Mouse (Mus musculus) CH12.LX (cell line): ENCODE results near the gene Gm49340. TPM values are rescaled to one million over a fixed set of nuclear protein-coding genes. Genes with fewer than 3 reads are reported as not detected.
"Not testable (repeated sequence)": the region's sequence is repeated elsewhere in the genome, so short reads cannot be mapped to it uniquely, and the experiment has no call there.

Source experiments
- DNase-seq: peaks from one replicate; pipeline ENCODE4 v3.0.0-alpha.2; 2013; ENCODE audit errors: extremely low read depth
- H3K27ac ChIP-seq: 2 replicates; pipeline ENCODE4 v1.5.1; 2012; ENCODE audit warnings: low read depth, mild to moderate bottlenecking, control low read depth, moderate library complexity; ENCODE audit not compliant: insufficient read depth
- H3K27me3 ChIP-seq: replicated peaks from 2 replicates; pipeline ENCODE3; 2012; ENCODE audit warnings: inconsistent platforms
- H3K36me3 ChIP-seq, 2 experiments: replicated peaks in 1 of 2; 2 replicates each; pipeline versions ENCODE3 to v1.6.1; 2012; ENCODE audit warnings: inconsistent platforms in 1 of 2, low read length in 1 of 2, mild to moderate bottlenecking in 1 of 2, mixed read lengths in 1 of 2, moderate library complexity in 1 of 2; ENCODE audit not compliant: control insufficient read depth in 1 of 2, insufficient read depth in 1 of 2
- H3K4me1 ChIP-seq, 2 experiments: 2 replicates each; pipeline ENCODE4 v1.6.1; 2012; ENCODE audit warnings: inconsistent platforms in 1 of 2, moderate library complexity in 1 of 2; ENCODE audit not compliant: insufficient read depth in 2 of 2, control insufficient read depth in 1 of 2
- H3K4me2 ChIP-seq: 2 replicates; pipeline ENCODE4 v1.6.1; 2012; ENCODE audit warnings: low read depth, mild to moderate bottlenecking, control low read depth; ENCODE audit not compliant: poor library complexity, insufficient read depth, severe bottlenecking
- H3K4me3 ChIP-seq, 3 experiments: fragments of 150-350 bp in 1 of 3; sonication (generic) in 1 of 3; replicated peaks in 1 of 3; 2 replicates each; pipeline versions ENCODE3 to v1.5.1; 2011 to 2012; ENCODE audit warnings: low read depth in 2 of 3, low read length in 2 of 3, mild to moderate bottlenecking in 2 of 3, moderate library complexity in 2 of 3, control low read depth in 1 of 3, improper control_type of control experiment in 1 of 3, inconsistent platforms in 1 of 3, mixed read lengths in 1 of 3; ENCODE audit not compliant: poor library complexity in 1 of 3
- H3K79me2 ChIP-seq: replicated peaks from 2 replicates; pipeline ENCODE4 v1.6.1; 2012; ENCODE audit warnings: mild to moderate bottlenecking, moderate library complexity; ENCODE audit not compliant: control insufficient read depth, poor library complexity, insufficient read depth, severe bottlenecking; ENCODE audit errors: extremely low read depth
- H3K9ac ChIP-seq: 2 replicates; pipeline ENCODE4 v1.6.1; 2012; ENCODE audit warnings: low read depth, mild to moderate bottlenecking, control low read depth, moderate library complexity; ENCODE audit not compliant: insufficient read depth
- H3K9me3 ChIP-seq: replicated peaks from 2 replicates; pipeline ENCODE3; 2012; ENCODE audit warnings: low read length, inconsistent platforms, mixed read lengths
- GABPA ChIP-seq: IDR thresholded peaks from 2 replicates; pipeline ENCODE4 v1.6.1; 2012; ENCODE audit warnings: low read depth, low read length, improper control_type of control experiment, inconsistent platforms; ENCODE audit not compliant: insufficient replicate concordance
- MAX ChIP-seq: IDR thresholded peaks from 2 replicates; pipeline ENCODE4 v1.6.1; 2011; ENCODE audit warnings: low read length, improper control_type of control experiment
- MYC ChIP-seq: IDR thresholded peaks from 2 replicates; pipeline ENCODE4 v1.6.1; 2011; ENCODE audit warnings: low read depth, mild to moderate bottlenecking, improper control_type of control experiment, low read length
- NRF1 ChIP-seq: IDR thresholded peaks from 2 replicates; pipeline ENCODE4 v1.6.1; 2014; ENCODE audit warnings: low read depth, mild to moderate bottlenecking, inconsistent platforms, low read length, improper control_type of control experiment, moderate library complexity
- RCOR1 ChIP-seq: conservative IDR thresholded peaks from 2 replicates; pipeline ENCODE4 v1.6.1; 2012; ENCODE audit warnings: low read depth, mild to moderate bottlenecking, inconsistent platforms, low read length, improper control_type of control experiment
- TBP ChIP-seq: conservative IDR thresholded peaks from 2 replicates; pipeline ENCODE4 v1.6.1; 2011; ENCODE audit warnings: low read depth, low read length, improper control_type of control experiment
- ZNF384 ChIP-seq: IDR thresholded peaks from 2 replicates; pipeline ENCODE4 v1.6.1; 2012; ENCODE audit warnings: low read depth, low read length, improper control_type of control experiment, inconsistent platforms
- dilution Hi-C: fragments of 300-500 bp; cut with MboI; formaldehyde crosslinking; loops from 2 replicates; pipeline ENCODE4 v1.14.3; 2020; ENCODE audit warnings: low sequenced_read_pairs; ENCODE audit not compliant: extremely low pct_unique_long_range_greater_than_20kb, extremely low pct_ligation_motif_present
- in situ Hi-C: fragments of 300-500 bp; cut with MboI; formaldehyde crosslinking; loops from 3 replicates; pipeline ENCODE4 v1.14.3; 2019; ENCODE audit warnings: low sequenced_read_pairs, low pct_ligation_motif_present, low pct_unique_long_range_greater_than_20kb, mixed read lengths
- polyA plus RNA-seq: library from polyadenylated mRNA; unstranded; fragments of >175 nt; gene quantifications from 2 replicates; pipeline ENCODE4 v1.2.1, GENCODE M21; 2012; ENCODE audit warnings: low read depth; ENCODE audit not compliant: insufficient read length
- total RNA-seq, 2 experiments: library from RNA; depleted of rRNA; stranded (reverse); fragments of 300-350 nt in 1 of 2; fragments of >200 nt in 1 of 2; gene quantifications; 2 replicates each; pipeline ENCODE4 v1.2.3; 2012 to 2014

Gm49340 gene
- total and polyA plus RNA-seq, 3 experiments = not detected

DNA sequence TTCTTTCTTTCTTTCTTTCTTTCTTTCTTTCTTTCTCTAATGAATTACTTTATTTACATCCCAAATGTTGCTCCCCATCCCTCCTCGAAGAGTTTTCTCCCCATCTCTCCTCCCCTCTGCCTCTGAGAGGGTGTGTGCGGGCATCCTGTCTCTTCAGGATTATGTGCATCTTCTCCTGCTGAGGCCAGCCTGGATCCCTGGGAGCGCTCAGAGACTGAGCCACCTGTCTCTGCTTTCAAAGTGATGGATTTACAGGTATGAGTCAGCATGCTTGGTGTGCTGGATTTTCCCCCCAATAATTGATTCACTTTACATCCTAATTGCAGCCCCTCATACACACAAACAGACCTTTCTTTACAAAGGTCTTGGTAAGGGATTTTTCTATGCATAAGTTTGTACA lies 13.6 kb upstream of the Gm49340 start:
- no peaks in the 10 kb centered on the region for H3K36me3 ChIP-seq
- no peak overlapping the region for H3K4me3 ChIP-seq
- DNase-seq = no peak
- TF ChIP-seq TBP (no peak), MYC (no peak), NRF1 (no peak), MAX (no peak), RCOR1 (no peak), GABPA (no peak), ZNF384 (no peak)
- TF ChIP-seq, all 38 proteins: peak for 0
- Histone ChIP-seq H3K27me3 (peaks cover 67% of the 10 kb centered on the region), H3K9me3 (no peaks in the 10 kb centered on the region), H3K79me2 (no peaks in the 10 kb centered on the region), H3K4me2 (no peak overlapping the region), H3K9ac (no peak overlapping the region), H3K27ac (no peak overlapping the region), H3K4me1 (no peaks in the 10 kb centered on the region)
- in situ Hi-C loops (no loop called here), dilution Hi-C loops (no loop called here)

DNA sequence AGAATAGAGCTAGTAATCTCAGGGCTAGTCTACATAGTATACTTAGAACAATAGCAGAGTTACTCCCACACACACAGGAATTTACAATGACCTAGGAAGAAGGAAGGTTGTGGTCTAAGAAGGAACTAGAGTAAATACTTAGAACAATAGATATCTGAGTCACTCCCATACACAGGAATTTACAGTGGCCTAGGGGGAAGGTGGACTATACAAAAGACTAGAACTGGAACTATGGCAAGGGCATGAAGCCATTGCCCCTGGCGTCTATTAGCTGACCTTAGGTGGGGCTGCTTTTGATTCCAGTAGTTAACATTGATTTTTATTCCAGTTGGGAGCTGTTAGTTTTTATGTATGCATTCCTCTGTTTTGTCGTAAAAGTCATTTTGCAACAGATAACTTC lies 11.0 kb upstream of the Gm49340 start:
- H3K4me2 ChIP-seq, dilution Hi-C loops, H3K4me3 ChIP-seq: not testable (repeated sequence)

DNA sequence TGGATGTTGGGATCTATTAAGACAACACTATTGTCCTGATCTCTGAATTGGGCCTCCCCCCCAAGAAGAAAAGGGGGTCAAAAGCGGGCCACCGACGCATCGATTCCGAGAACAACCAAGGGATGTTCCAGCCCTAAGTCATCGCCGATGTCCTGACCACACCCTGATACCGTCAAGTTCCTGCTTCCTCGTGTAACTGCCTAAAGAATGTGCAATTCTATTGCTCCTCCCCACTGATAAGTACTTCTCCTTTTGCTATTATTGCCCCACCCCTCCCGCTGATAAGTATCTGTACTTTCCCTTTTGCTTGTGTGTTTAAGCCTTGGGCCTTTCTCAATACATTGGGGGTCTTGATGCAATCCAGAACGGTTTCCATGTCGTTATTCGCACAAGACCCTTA lies 8.5 kb upstream of the Gm49340 start:
- H3K9ac ChIP-seq, H3K4me2 ChIP-seq, in situ Hi-C loops, DNase-seq, H3K4me3 ChIP-seq, H3K36me3 ChIP-seq, H3K27ac ChIP-seq, H3K9me3 ChIP-seq, dilution Hi-C loops, H3K4me1 ChIP-seq, H3K79me2 ChIP-seq: not testable (repeated sequence)
- H3K27me3 ChIP-seq = peaks cover 59% of the 10 kb centered on the region

More for the DNA sequence above, 11.0 kb upstream of the Gm49340 start:
- peaks cover 61% of the 10 kb centered on the region for H3K27me3 ChIP-seq
- H3K9me3 ChIP-seq, H3K36me3 ChIP-seq, DNase-seq, H3K4me1 ChIP-seq, H3K27ac ChIP-seq, H3K79me2 ChIP-seq, H3K9ac ChIP-seq, in situ Hi-C loops: not testable (repeated sequence)
